Mouse (Mus musculus) retina, postnatal 7 days (tissue): ENCODE measurements around the gene Ap1m2.
A peak's percentile ranks its signal among the peaks of the same experiment; 100 is the strongest.
"Not testable (repeated sequence)": the region's sequence is repeated elsewhere in the genome, so short reads cannot be mapped to it uniquely, and the experiment has no call there.

Experiments
- DNase-seq: peaks from one replicate; pipeline ENCODE4 v3.0.0-alpha.2; 2012; ENCODE audit warnings: low read depth, low spot score

Ap1m2 gene

DNA sequence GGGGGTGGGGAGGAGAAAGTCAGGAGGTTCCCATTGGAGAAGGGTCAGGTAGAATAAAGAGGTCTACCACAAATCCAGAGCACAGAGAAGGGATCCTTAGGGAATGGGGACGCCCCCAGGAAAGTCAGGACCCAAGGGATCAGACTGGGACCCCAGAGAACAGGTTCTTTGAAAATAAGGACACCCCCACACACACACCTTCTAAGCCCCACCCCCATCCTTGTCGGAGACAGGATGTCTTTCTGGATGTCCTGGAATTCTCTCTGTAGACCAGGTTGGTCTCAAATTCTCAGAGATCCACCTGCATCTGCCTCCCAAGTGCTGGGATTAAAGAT, 22.8 kb downstream of the Ap1m2 start:
- no peak for DNase-seq

DNA sequence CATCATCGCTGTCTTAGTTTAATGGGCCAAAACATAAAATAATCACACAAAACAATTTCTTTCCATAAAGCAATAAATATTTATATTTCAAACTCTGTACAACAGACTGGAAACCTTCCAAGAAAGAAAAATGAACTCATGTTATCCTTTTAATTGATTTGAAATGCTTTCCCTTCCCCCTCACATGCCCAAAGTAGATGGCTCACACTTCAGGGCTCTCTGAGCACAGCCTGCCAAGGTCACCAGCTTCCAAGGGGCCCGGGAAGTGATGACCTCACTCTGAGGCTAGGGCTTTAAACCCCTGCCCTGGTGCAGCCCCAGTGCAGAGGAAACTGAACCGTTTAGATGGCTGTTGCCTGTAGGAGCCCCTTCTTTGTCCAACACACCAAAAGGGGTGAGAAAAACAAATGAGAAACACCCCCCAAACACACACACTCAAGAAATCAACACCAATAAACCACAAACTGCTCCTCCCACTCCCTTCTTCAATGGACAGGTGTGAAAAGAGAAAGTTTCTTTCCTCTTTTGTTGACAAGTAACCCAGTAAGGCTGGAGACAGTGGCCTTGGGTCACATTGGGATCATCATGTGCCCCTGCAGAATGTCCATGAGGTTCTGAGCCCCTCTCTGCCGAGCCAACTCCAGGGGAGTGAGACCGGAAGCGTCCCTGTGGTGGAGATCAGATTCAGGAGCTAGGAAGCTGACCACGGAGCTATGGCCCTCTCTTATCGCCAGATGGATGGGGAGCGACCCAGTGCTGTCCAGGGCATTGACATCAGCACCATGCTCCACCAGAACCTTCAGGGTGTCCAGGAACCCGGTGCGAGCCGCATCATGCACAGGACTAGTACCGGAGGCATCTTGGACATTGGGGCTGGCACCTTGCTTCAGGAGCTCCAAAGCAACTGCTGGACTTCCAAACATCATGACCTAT, 23.5 kb downstream of the Ap1m2 start:
- DNase-seq, result no peak

DNA sequence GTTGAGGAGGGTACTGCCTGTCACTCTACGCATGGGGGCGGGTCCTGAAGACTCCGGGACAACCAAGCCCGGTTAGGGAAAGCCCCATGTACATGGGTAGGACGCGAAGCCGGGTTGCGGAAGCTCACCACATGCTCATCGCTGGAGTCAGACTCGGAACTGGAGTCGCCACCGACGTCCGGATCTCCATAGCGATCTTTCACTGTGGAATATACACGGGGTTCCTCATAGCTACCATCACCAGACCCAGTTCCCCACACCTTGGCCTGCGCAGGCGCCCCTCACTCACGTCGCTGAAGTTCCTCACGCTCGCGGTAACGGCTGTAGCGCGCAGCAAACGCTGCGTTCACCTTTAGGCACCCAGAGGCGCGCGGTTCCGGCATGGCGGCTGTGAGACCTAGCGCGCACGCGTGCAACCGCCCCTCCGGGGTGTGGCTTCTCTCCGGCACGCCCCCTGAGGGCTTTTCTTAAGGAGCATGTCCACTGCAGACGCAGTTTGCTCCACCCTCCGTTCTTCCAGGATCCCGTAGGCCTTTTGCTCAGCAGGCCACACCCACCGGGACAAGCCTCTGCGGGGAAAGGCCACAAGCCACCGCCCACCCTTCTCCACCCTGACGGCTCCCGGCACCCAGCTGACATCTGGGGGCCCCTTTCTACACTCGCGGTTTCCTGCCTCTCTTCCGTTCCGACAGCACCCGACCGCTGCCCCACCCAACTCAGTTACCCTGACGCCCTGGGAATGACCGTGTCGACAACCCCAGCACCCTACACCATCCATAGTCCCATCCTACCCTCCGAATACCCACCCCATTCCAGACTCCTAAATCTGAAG, 24.4 kb downstream of the Ap1m2 start, which contains the start of gene Kri1:
Gene Kri1 (minus strand): TSS at position 399 of the 832 bp plus-strand sequence.
- DNase-seq, result peak; percentile 95

DNA sequence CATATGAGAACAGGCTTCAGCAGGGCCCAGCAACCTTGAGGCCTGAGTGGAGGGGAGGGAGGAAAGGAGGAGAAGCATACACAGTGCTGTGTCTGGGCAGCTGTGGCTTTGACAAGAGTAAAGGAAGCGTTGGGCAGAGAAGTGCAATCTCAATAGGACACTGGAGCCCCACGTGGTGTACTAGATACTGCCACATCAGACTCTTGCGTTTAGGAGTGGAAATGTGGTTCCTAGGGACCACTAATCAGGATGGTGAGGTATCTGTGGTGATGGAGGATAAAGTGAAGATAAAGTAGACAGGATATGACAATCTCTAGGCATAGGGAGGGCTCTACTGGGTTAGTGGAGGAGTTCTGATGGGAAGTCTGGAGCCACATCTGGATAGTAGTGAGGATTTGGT, 25.4 kb downstream of the Ap1m2 start:
- no peak for DNase-seq

- no peak for DNase-seq
These were observed 28.1 kb downstream of the Ap1m2 start for GRCm38 (mm10) chr9:21283994-21284393.

- DNase-seq, result no peak
These were observed 28.5 kb downstream of the Ap1m2 start for GRCm38 (mm10) chr9:21283591-21283990.

- no peak for DNase-seq
These were observed 34.4 kb downstream of the Ap1m2 start for GRCm38 (mm10) chr9:21277776-21278175.

GRCm38 (mm10) chr9:21276307-21276706, 35.8 kb downstream of the Ap1m2 start:
- no peak for DNase-seq

- DNase-seq, result no peak
These were observed 36.4 kb downstream of the Ap1m2 start for GRCm38 (mm10) chr9:21275727-21276126.

DNA sequence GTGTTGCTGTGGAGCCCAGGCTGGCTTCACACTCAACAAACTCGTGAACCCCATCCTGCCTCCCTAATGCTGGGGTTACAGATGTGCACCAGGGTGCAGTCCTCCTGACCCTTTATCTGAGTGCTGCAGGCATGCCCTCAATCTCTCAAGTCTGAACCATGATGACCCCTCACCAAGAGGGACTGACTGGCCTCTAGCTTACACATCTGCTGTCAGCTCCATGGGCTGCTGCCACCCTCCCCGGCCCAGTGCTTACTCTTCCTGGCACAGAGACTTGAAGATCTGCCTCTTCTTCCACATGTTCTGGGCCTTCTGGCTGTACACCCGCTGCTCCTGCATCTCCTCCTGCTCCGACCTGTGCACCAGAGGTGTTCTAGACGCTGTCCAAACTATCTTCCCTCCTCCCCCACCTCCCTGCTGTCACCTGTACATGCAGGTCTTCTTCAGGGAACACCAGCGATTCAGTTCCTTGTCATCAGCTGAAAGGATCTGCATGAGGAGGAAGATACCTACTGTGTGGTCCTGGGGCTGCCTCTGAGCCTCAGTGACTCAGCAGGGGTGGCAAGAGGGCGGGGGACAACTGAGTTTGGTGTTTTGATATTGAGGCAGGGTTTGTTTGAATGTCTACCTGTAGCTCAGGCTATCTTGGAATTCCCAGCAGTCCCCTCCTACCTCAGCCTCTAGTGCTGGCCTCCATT, 37.0 kb downstream of the Ap1m2 start:
- no peak for DNase-seq

- DNase-seq, result no peak
These were observed 37.8 kb downstream of the Ap1m2 start for GRCm38 (mm10) chr9:21274336-21274735.

DNA sequence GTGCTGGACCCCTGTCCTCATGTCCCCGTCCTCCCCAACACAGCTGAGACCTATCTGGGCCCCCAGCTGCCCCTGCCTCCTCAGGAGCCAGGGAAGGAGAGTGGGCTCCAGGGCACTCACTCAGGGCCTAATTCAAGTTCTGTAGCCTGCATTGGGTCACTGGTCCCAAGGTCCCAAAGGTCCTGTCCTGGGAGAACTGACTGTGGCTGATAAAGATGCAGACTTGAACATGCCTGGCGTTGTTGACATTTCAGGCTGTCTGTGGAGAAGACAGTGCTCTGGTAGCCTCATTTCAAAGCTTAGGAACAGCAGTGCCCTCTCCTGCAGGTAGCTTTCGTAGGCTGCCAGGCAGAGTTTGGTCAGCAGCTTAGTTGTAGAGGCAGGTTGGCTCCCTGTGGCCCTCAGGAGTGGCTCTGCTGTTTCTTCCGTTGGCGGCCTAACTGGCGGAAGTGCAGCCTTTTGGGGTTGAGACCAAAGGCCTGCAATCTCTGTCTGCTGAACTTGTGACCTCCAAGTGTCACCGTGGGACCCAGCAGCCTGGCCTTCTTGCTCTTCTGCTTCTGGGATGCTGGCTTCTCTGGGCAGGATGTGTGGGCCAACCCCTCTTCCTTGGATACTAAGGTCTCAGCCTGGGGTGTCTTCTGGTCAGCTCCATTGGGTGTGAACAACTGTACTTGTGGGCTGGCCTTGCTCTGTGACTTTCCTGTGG, 38.5 kb downstream of the Ap1m2 start:
- no peak for DNase-seq

GRCm38 (mm10) chr9:21273094-21273493, 39.0 kb downstream of the Ap1m2 start:
- DNase-seq, result no peak

GRCm38 (mm10) chr9:21272391-21272790, 39.7 kb downstream of the Ap1m2 start:
- DNase-seq, result no peak

- DNase-seq, result not testable (repeated sequence)
These were observed 42.5 kb downstream of the Ap1m2 start for GRCm38 (mm10) chr9:21269590-21269989.

DNA sequence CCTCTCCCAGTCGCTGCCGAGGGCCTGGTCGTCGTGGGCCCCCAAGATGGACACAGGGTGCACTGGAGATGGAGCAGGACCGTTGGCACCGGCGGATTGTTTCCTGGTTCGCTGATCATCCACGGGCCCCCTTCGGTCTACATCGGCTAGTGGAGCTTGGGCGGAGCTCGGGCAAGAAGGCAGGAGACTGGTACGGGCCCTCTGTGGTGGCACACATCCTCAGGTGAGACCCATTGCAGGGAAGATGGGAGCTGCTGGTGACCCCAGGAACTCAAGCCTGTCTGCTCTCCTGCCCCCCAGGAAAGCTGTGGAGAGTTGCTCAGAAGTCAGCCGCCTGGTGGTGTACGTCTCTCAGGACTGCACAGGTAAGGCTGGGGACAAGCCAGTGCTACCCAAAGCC, 43.8 kb downstream of the Ap1m2 start:
- no peak for DNase-seq

- no peak for DNase-seq
These were observed 45.2 kb downstream of the Ap1m2 start for GRCm38 (mm10) chr9:21266889-21267288.

DNA sequence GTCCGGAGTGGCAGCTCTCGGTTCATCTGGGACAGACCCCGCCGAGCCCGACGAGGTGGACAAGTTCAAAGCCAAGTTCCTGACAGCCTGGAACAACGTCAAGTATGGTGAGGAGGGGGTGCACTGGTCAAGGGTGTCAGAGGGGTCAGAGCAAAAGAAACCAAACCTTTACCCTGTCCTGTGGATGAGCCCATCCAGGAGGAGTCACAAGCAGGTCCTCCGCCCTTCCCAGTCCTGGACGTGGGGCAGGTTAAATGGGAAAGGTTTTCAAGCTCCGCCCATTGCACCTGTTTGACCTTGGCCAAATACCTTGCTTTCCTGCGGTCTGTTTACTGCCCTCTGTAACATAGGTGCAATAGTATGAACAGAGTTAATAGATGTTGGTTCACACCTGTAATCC, 46.5 kb downstream of the Ap1m2 start:
- DNase-seq, result no peak

DNA sequence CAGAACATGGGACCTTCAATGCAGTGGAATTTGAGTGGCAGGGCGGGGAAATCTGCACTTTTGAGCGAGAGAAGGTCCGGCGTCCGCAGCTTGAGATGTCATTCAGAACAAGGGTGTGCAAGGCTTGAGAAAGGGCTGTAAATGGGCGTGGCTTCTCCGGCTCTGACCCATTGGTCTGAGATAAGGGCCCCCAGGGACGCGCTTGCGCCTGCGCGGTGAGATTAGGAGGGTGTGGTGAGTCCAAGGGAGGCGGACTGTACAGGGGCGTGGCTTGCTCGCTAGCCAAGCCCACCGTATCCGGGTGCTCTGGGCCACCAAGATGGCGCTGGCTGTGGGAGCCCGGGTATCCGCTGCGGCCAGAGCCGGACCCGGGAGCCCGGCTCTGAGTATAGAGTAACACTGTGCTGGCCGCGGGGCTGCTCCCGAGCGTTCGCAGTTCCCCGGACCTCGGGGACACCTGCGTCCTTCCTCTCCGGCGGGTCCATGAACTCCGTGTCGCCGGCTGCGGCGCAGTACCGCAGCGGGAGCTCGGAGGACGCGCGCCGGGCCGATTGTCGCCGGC, 47.1 kb downstream of the Ap1m2 start, which contains the start of gene Atg4d:
Gene Atg4d (plus strand): TSS at position 294 of the 562 bp plus-strand sequence.
- DNase-seq, result peak; percentile 99

GRCm38 (mm10) chr9:21264272-21264999, 47.7 kb downstream of the Ap1m2 start:
- no peak for DNase-seq
